Mouse (Mus musculus): ENCODE measurements at regions not wholly inside any gene's neighbourhood (a gene's known extent, or its start where the extent isn't known, plus 50 kb on each side); places are given as distances from the start of the nearest gene placed in this dataset.

- DNase-seq: no peak
Measured at GRCm38 (mm10) chr16:30118876-30119275, 54.7 kb downstream of the Hes1 start.

GRCm38 (mm10) chr16:30120330-30121265 is 56.4 kb downstream of the Hes1 start:
- DNase-seq: no peak

GRCm38 (mm10) chr16:30121596-30121995 is 57.4 kb downstream of the Hes1 start:
- no peak for DNase-seq

- DNase-seq: no peak
Measured at GRCm38 (mm10) chr16:30122211-30123070, 58.3 kb downstream of the Hes1 start.

- no peak for DNase-seq
Measured at GRCm38 (mm10) chr16:30127015-30127414, 62.8 kb downstream of the Hes1 start.

- DNase-seq: no peak
Measured at GRCm38 (mm10) chr16:30128787-30129186, 64.6 kb downstream of the Hes1 start.

- DNase-seq: no peak
Measured at GRCm38 (mm10) chr16:30129218-30130112, 65.3 kb downstream of the Hes1 start.

GRCm38 (mm10) chr16:30130113-30130471 is 65.9 kb downstream of the Hes1 start:
- no peak for DNase-seq

- no peak for DNase-seq
Measured at GRCm38 (mm10) chr16:30132086-30132485, 67.9 kb downstream of the Hes1 start.

- no peak for DNase-seq
Measured at GRCm38 (mm10) chr16:30134642-30135165, 70.5 kb downstream of the Hes1 start.

- DNase-seq: no peak
Measured at GRCm38 (mm10) chr16:30136849-30137248, 72.7 kb downstream of the Hes1 start.

GRCm38 (mm10) chr16:30137812-30138211 is 73.6 kb downstream of the Hes1 start:
- DNase-seq: no peak

GRCm38 (mm10) chr16:30144818-30145464 is 80.8 kb downstream of the Hes1 start:
- no peak for DNase-seq

- no peak for DNase-seq
Measured at GRCm38 (mm10) chr16:30145465-30146207, 81.5 kb downstream of the Hes1 start.

- DNase-seq: no peak
Measured at GRCm38 (mm10) chr16:30146208-30146525, 82.0 kb downstream of the Hes1 start.

GRCm38 (mm10) chr16:30147296-30147695 is 83.1 kb downstream of the Hes1 start:
- no peak for DNase-seq

GRCm38 (mm10) chr16:30151104-30151503 is 86.9 kb downstream of the Hes1 start:
- DNase-seq: no peak

GRCm38 (mm10) chr16:30155070-30155469 is 90.9 kb downstream of the Hes1 start:
- DNase-seq: no peak

GRCm38 (mm10) chr16:30155486-30156246 is 91.5 kb downstream of the Hes1 start:
- DNase-seq: no peak

- no peak for DNase-seq
Measured at GRCm38 (mm10) chr16:30158184-30158583, 94.0 kb downstream of the Hes1 start.

GRCm38 (mm10) chr16:30160399-30160798 is 96.2 kb downstream of the Hes1 start:
- DNase-seq: no peak
